Mouse (Mus musculus) right cerebral cortex, postnatal 10 days (tissue): ENCODE data around the gene Tvp23b.
A peak's percentile ranks its signal among the peaks of the same experiment; 100 is the strongest.

Source experiments
- DNase-seq, 2 experiments: peaks; one replicate each; pipeline ENCODE4 v3.0.0; 2021; ENCODE audit warnings: low spot score in 2 of 2

The Tvp23b gene

GRCm38 (mm10) chr11:62879220-62880048 is at the start of gene Tvp23b:
Gene Tvp23b (plus strand): TSS chr11:62879455.
- peak; percentile 99 for DNase-seq

GRCm38 (mm10) chr11:62830387-62830786 is 48.9 kb upstream of the Tvp23b start:
- DNase-seq, result no peak

GRCm38 (mm10) chr11:62831906-62832305 is 47.3 kb upstream of the Tvp23b start:
- DNase-seq, result no peak

DNA sequence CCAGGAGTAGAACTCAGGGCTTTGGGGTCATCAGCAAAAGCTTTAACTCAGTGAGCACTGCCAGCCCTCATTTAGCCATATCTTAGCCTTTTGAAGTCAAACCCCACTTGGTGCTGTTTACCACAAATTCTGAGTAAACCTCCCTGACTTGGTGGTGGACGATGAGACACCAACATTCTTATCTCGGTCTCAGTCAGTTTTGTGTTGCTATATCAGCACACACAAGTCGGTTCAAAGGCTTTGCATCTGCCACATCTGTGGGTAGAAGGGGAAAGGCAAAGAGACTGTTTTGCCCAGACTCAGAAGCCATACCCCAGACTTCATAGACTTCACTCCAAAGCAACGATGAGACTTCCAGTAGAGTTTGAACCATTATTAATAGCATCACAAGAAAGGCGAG is 34.7 kb upstream of the Tvp23b start:
- DNase-seq, result no peak

DNA sequence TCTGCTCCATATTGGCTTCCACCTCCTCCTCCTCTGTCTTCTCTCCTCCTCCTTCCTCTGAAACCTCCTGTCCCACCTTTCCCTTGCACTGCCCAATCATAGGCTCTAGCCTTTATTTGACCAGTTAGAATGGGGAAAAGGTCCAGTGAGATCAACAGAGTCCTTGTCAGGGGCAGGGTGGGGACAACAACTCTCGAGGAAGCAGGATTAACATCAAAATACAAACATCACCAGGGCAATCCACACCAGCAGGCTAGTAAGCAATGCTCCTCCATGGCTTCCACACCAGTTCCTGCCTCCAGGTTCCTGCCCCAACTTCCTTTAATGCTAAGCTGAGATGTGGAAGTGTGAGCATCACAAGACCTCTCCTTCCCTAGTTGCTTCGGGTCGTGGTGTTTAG is 33.5 kb upstream of the Tvp23b start:
- no peak for DNase-seq

- no peak for DNase-seq
Observed at GRCm38 (mm10) chr11:62846961-62847654, 32.1 kb upstream of the Tvp23b start, which contains the start of gene Fbxw10. Gene Fbxw10 (plus strand): TSS chr11:62847069.

- DNase-seq, result no peak
Observed at GRCm38 (mm10) chr11:62847655-62848191, 31.5 kb upstream of the Tvp23b start.

- DNase-seq, result no peak
Observed at GRCm38 (mm10) chr11:62848301-62848700, 31.0 kb upstream of the Tvp23b start.

DNA sequence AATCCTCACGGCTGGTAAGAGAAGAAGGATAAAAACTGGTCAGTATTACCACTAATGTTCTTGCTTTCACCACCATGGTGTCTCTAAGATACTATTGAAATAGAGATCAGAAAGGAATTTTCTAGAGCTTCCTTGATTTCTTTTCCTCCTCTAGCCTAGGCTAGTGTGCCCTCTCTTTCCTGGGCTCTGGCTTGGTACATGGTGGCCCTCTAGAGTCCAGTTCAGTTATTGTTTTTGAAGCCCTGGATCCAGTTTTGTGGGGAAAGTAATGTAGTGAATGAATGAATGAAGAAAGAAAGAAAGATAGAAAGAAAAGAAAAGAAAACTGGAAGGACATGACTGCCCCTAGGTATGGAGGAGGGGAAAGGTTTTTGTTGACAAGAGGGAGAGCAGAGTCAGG is 28.1 kb upstream of the Tvp23b start:
- no peak for DNase-seq

- DNase-seq, result no peak
Observed at GRCm38 (mm10) chr11:62853334-62853733, 25.9 kb upstream of the Tvp23b start.

DNA sequence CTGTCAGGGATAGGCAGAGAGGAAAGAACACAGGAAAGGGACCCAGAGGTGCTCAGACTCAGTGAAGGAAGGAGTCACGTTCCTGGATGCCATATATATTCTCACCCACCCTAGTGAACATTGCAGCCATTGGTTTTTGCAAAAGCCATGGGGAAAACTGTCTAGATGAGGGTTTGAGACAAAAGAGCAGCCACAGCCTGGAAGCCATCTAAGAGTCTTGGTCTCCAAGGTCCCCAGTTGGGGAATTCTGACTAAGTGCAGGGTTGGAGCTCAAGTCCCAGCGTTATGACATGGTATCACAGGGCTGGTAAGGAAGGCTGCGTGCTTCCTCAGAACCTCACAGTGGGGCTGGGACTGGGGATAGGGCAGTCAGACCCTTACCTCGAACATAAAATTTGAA is 13.7 kb upstream of the Tvp23b start:
- DNase-seq, result no peak

DNA sequence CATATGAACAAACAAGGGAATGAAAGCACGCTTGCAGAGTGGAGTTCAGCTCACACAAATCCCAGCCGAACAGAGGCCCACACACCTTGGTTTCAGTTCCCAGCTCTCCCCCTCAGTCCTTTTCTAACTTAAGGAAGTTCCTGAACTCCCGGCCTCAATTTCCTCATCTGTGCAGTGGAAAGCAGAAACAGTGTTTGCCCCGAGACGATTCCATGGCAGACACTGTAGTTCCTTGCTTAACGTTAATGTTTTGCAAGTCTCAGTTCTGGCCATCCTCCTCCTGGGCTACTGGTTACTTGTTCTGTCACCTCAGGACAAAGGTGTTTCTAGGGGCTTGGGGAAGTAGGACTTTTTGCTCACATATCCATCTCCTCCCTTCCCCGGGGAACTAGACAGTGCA is 12.6 kb upstream of the Tvp23b start:
- no peak for DNase-seq

DNA sequence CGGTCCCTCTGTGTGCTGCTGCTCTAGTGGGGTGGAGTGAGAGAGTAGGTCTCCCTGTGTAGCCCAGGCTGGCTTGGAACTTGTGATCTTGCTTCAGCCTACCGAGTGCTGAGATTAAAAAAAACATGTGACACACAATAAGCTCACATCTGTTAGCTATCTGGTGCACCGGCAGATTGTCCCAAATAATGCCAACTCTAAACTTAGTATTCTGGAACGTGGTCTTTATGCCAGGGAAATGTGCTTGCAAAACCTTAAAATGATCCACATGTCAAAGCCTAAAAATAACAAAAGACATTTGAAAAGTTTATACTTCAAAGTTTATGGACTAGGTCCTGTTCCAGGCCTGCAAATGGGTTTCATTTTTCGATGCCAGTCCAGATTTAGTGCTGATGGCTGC is 10.1 kb upstream of the Tvp23b start:
- no peak for DNase-seq

GRCm38 (mm10) chr11:62869715-62870371 is 9.4 kb upstream of the Tvp23b start:
- DNase-seq, result no peak

- no peak for DNase-seq
Observed at GRCm38 (mm10) chr11:62873479-62873878, 5.8 kb upstream of the Tvp23b start.

DNA sequence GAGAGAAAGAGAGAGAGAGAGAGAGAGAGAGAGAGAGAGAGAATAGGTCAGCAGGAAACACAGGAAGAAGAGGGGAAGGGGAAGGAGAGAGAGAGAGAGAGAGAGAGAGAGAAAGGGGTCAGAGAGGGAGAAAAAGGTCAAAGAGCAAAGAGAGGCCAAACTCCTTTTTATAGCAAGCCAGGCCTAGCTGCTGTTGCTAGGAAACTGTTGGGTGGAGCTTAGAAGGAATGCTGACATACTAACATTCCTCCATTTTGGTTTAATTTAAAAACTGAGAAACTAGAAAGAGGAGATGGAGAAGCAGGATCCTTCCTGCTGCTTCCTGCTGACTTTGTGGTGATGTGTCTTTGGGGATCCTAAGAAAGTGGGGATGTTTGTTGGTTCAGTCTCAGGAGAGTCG is 3.6 kb upstream of the Tvp23b start:
- DNase-seq, result no peak

- no peak for DNase-seq
Observed at GRCm38 (mm10) chr11:62876445-62876844, 2.8 kb upstream of the Tvp23b start.

DNA sequence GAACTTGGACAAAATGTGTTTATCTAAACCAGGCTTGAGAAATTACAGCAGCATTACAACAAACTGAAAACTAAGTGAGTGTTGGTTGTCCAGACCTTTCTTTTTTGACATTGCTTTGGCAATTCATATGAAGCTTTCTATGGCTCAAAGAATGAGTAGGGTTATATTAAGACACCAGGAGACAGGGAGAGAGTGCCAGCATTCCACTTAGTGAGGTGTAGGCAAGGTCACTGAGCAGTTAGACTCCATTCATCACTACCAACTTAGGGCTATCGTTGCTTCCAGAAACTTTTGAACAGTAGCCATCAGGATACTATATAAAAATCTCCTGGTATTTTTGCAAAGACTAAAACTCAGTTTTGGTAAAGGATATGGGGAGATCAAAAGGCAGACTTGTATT is 1.9 kb upstream of the Tvp23b start:
- no peak for DNase-seq

DNA sequence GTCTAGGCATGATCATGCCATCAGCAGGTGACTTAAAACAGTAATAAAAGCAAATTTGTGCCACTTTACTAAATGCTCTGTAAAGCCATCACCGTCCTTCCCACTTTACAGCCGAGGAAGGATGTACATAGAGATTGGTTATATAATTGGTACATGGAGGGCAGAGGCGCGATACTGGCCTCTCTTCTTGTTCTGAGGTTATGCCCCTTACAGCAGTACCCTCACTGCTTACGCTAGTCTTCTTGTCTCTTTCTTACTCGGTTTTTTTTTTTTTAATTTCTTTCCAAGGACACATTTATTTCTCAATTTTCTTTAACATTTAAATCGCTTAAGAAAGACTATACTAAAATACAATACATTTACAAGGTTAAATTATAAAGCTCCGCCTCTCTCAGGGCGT is 527 bp upstream of the Tvp23b start:
- DNase-seq, result no peak

DNA sequence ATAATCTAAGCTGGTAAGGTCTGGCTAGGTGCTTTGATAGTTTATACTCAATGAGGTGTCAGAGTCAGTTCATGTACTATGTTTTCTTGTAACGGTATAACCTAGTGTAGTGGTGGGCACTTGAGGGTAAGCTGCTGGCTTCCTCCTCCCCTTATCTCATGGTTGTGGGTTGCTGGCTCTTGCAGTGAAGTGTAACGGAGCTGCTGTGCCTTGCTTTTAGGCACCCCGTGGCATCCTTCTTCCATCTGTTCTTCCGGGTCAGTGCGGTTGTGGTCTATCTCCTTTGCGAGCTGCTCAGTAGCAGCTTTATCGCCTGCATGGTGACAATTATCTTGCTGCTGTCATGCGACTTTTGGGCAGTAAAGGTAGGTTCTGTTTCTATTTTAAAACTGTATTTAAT is 4.2 kb downstream of the Tvp23b start:
- DNase-seq, result no peak

- no peak for DNase-seq
Observed at GRCm38 (mm10) chr11:62885323-62885722, 6.1 kb downstream of the Tvp23b start.

DNA sequence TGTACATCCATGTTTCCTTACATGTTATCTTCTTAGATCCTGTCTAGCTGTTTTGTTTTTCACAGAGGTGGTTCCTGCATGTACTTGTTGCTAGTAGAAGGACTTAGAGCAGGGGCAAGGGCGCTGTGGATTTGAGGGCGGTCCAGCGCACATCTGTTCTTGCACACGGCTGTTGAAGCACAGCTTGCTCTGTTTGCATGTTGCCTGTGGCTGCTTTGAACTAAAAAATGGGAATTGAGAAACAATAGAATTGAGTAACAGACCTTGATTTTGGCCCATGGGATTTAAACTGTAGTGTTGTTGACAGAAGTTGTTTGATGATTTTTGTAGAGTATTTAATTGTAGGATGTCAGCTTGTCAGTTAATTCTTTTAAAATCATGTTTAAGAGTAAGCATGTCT is 11.5 kb downstream of the Tvp23b start:
- DNase-seq, result no peak
